Mouse (Mus musculus): ENCODE results near the gene Eefsec. TPM values are rescaled to one million over a fixed set of nuclear protein-coding genes. Genes with fewer than 3 reads are reported as not detected.

The Eefsec gene
- polyA plus RNA-seq, 1 experiment = 15.8 TPM

DNA sequence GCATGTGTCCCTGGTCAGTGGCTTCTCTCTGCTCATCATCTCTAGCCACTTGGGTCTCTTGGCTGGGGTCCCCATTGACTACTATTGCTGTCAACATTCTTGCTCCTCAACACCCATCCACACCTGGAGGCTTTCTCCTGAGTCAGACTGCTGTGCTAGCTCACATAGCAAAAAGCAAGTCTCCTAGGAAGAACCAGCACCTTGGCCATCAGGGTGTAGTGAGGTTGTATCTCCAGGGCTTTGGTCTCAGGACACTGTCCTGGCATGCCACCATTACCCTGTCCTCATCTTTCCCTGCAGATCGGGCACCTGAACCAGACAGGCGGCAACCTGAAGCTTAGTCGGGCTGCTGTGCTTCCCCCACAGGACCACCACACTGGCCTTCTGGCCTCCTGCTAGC lies 238.0 kb downstream of the Eefsec start:
- no peak for DNase-seq (ENCODE audit: low spot score)

DNA sequence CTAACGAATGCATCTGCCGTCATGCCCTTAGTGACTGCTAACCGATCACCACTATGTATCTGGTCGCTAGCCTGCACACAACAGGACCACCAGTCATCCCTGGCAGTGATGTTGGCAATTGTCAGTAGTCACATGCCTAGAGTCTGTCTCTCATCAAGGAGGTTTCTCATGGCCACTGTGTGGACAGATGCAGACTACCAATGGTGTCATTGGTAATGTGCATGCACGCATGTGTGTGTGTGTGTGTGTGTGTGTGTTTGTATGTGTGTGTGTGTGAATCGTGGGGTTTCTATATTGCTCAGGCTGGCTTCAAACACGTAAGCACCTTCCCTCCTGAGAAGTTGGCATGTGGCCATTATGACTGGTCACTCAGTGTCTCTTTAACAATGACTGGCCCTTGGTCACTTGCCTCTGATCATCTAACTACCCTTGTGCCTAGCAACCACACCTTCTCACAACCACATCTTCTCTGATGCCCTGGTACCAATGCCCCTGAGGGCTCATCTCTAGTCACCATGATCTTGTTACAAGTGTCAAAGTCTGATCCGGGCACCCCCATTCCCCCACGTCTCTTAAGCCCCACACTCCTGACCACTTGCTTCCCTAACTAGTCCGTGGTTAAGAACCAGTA lies 238.8 kb downstream of the Eefsec start:
- DNase-seq (ENCODE audit: low spot score) = no peak

Other genes starting within 250 kb of the Eefsec start
- not detected in 2 replicates for gene Dnajb8, start 224.3 kb downstream of the Eefsec start, polyA plus RNA-seq (2012; rRNA removed)
- 33.1 and 37.7 TPM in 2 replicates for gene Ruvbl1, start 18.9 kb upstream of the Eefsec start, polyA plus RNA-seq (2012; rRNA removed)
- gene Sec61a1, start 72.4 kb upstream of the Eefsec start, polyA plus RNA-seq (2012; rRNA removed) = 130 and 145 TPM in 2 replicates
- 1.4 and 1.6 TPM in 2 replicates for gene Kbtbd12, start 191.4 kb upstream of the Eefsec start, polyA plus RNA-seq (2012; rRNA removed)